Mouse (Mus musculus): ENCODE measurements around the gene Srek1ip1.

GRCm38 (mm10) chr13:104817696-104818095 is 25.4 kb downstream of the Srek1ip1 start:
- TF ChIP-seq CTCF (IDR thresholded peaks at IDR 0.05; ENCODE audit: low read depth) (no peak), EP300 (IDR thresholded peaks at IDR 0.05; ENCODE audit: low read depth) (peak; percentile 21; the same call in 1 of the 2 replicates)

All from liver, embryonic 14.5 days (tissue).